In genomic region chr15:82243742-82244114, GRCm38 (mm10) we compare ENCODE assay signal across 9 mouse cellular contexts. TPM values are rescaled to one million over a fixed set of nuclear protein-coding genes. Genes with fewer than 3 reads are reported as not detected.
DNase-seq lines count a peak whose midpoint lies in the region; ATAC-seq and TF ChIP-seq lines count a peak whose summit lies in the region.
"Had no signal": no experiment of that assay in that cellular context is flagged by ENCODE, and none has a peak within 500 bp of the region (broad histone marks: within the 10 kb centered on the region; RNA-seq: fewer than 3 reads in every experiment).

No protein-coding gene starts in this region.

- 11% methylated on average over 12 of the region's 12 CpGs for WGBS in forebrain, embryonic 10.5 days
- WGBS in liver, embryonic 14.5 days (ENCODE audit: insufficient replicate concordance): 5% methylated on average over 12 of the region's 12 CpGs

- TF ChIP-seq CTCF in liver, embryonic 14.5 days (IDR thresholded peaks at IDR 0.05; ENCODE audit: low read depth): no peak

- H3K9ac ChIP-seq in liver, embryonic 14.5 days (replicated peaks): peak overlapping the region; percentile 67

- peak overlapping the region; percentile 72 for H3K4me3 ChIP-seq in forebrain, embryonic 10.5 days
- peak overlapping the region; percentile 72 to 83 for H3K4me3 ChIP-seq in liver, embryonic 14.5 days (ENCODE audit: insufficient read depth in 1 of 2, low read depth in 2 of 2, low read length in 2 of 2)

- H3K4me2 ChIP-seq in liver, embryonic 14.5 days (ENCODE audit: low read depth): peak overlapping the region; percentile 73

- peak; percentile 43 for ATAC-seq in frontal cortex, adult (ENCODE audit: low TSS enrichment)
- no peak for ATAC-seq in liver, embryonic 14.5 days (ENCODE audit: insufficient read depth)

- no peak for DNase-seq in frontal cortex, postnatal 36 days (ENCODE audit: low spot score in 2 of 2)
- DNase-seq in CD4-positive helper T cell, adult 2 months (ENCODE audit: low read depth, low spot score): peak; percentile 51
- DNase-seq in forebrain, embryonic 10.5 days (ENCODE audit: extremely low spot score, low spot score): no peak
- no peak for DNase-seq in liver, embryonic 14.5 days (ENCODE audit: low read depth in 3 of 3, low spot score in 3 of 3)
- no peak for DNase-seq in layer of hippocampus, adult 8-10 months (ENCODE audit: low spot score in 2 of 2)
- no peak for DNase-seq in left cerebral cortex, adult 8-10 months (ENCODE audit: low spot score in 2 of 2)
- no peak for DNase-seq in kidney, adult 8-10 months

- H3K27me3 ChIP-seq in forebrain, embryonic 10.5 days (ENCODE audit: poor library complexity, severe bottlenecking): no peaks in the 10 kb centered on the region
- no peaks in the 10 kb centered on the region for H3K27me3 ChIP-seq in liver, embryonic 14.5 days (ENCODE audit: control insufficient read depth, insufficient read depth, low read length)

- peaks cover 15% of the 10 kb centered on the region for H3K4me1 ChIP-seq in forebrain, embryonic 10.5 days
- peaks cover 5 to 10% of the 10 kb centered on the region in 2 experiments for H3K4me1 ChIP-seq in liver, embryonic 14.5 days (replicated peaks; ENCODE audit: control insufficient read depth in 2 of 2, insufficient read depth in 2 of 2, low read length in 1 of 2)

- no peaks in the 10 kb centered on the region for H3K9me3 ChIP-seq in forebrain, embryonic 10.5 days
- H3K9me3 ChIP-seq in liver, embryonic 14.5 days (ENCODE audit: control insufficient read depth, low read length): no peaks in the 10 kb centered on the region

- TF ChIP-seq EP300 in liver, embryonic 14.5 days (IDR thresholded peaks at IDR 0.05; ENCODE audit: low read depth): no peak

- peaks cover 18% of the 10 kb centered on the region for H3K36me3 ChIP-seq in forebrain, embryonic 10.5 days (replicated peaks)
- H3K36me3 ChIP-seq in liver, embryonic 14.5 days (replicated peaks; ENCODE audit: control insufficient read depth, insufficient read depth, low read depth): peaks cover 3% of the 10 kb centered on the region; the same call in 1 of the 2 replicates

- peak overlapping the region; percentile 96 for H3K27ac ChIP-seq in forebrain, embryonic 10.5 days
- H3K27ac ChIP-seq in liver, embryonic 14.5 days: peak overlapping the region; percentile 43

RNA-seq across cellular contexts. Expression of gene Cenpm, which starts 0.8 kb away (rescaled TPM):
- polyA plus RNA-seq in forebrain, embryonic 10.5 days (2016; fragmentation: Nextera tagmentation; extraction: Ambion mirVana): 95.1 and 97.3 TPM in 2 replicates
- 19.1 and 21.6 TPM in 2 replicates for polyA plus RNA-seq in liver, embryonic 14.5 days (2012; rRNA removed)
- polyA plus RNA-seq in liver, embryonic 14.5 days (2014; fragmentation: Nextera tagmentation; extraction: Ambion mirVana): 42.1 and 45.1 TPM in 2 replicates
- 1 to 10 TPM; 2.6 to 4.8 (median 4.4) TPM for total RNA-seq in layer of hippocampus, adult 8-10 months (2022)
- 1 to 10 TPM; 2.7 to 4.3 (median 4.1) TPM for total RNA-seq in left cerebral cortex, adult 8-10 months (2022)
- total RNA-seq: neutrophil, adult 5-6 weeks had no signal

RNA-seq across cellular contexts. Expression of gene 1500009C09Rik, which starts 8.5 kb away (rescaled TPM):
- 0.26 TPM in 1 of 2 replicates, not detected in the other for polyA plus RNA-seq in forebrain, embryonic 10.5 days (2016; fragmentation: Nextera tagmentation; extraction: Ambion mirVana)
- polyA plus RNA-seq in liver, embryonic 14.5 days (2012; rRNA removed): 0.02 and 0.11 TPM in 2 replicates
- not detected in 2 replicates for polyA plus RNA-seq in liver, embryonic 14.5 days (2014; fragmentation: Nextera tagmentation; extraction: Ambion mirVana)
- 100 to 1,000 TPM in 3 of 4 experiments, 10 to 100 TPM in 1; 91.7 to 112 (median 104) TPM for total RNA-seq in layer of hippocampus, adult 8-10 months (2022)
- total RNA-seq in left cerebral cortex, adult 8-10 months (2022): 100 to 1,000 TPM; 104 to 114 (median 110) TPM
- total RNA-seq: neutrophil, adult 5-6 weeks had no signal

RNA-seq across cellular contexts. Expression of gene Tnfrsf13c, which starts 19.6 kb away (rescaled TPM):
- polyA plus RNA-seq in forebrain, embryonic 10.5 days (2016; fragmentation: Nextera tagmentation; extraction: Ambion mirVana): 0.18 TPM in 1 of 2 replicates, not detected in the other
- polyA plus RNA-seq in liver, embryonic 14.5 days (2012; rRNA removed): 0.54 and 0.66 TPM in 2 replicates
- polyA plus RNA-seq in liver, embryonic 14.5 days (2014; fragmentation: Nextera tagmentation; extraction: Ambion mirVana): 0.14 and 0.58 TPM in 2 replicates
- total RNA-seq in layer of hippocampus, adult 8-10 months (2022): under 1 TPM in 2 of 4 experiments, not detected in 2; 0.69 to 0.80 TPM
- total RNA-seq in left cerebral cortex, adult 8-10 months (2022): under 1 TPM; 0.37 to 0.98 (median 0.64) TPM

RNA-seq across cellular contexts. Expression of gene Sept3, which starts 31.0 kb away (rescaled TPM):
- polyA plus RNA-seq in forebrain, embryonic 10.5 days (2016; fragmentation: Nextera tagmentation; extraction: Ambion mirVana): 62.1 and 62.5 TPM in 2 replicates
- 0.12 and 0.61 TPM in 2 replicates for polyA plus RNA-seq in liver, embryonic 14.5 days (2012; rRNA removed)
- polyA plus RNA-seq in liver, embryonic 14.5 days (2014; fragmentation: Nextera tagmentation; extraction: Ambion mirVana): 0.09 TPM in 1 of 2 replicates, not detected in the other
- 100 to 1,000 TPM; 583 to 608 (median 584) TPM for total RNA-seq in layer of hippocampus, adult 8-10 months (2022)
- 100 to 1,000 TPM; 491 to 572 (median 530) TPM for total RNA-seq in left cerebral cortex, adult 8-10 months (2022)
- total RNA-seq: neutrophil, adult 5-6 weeks had no signal

RNA-seq across cellular contexts. Expression of gene Shisa8, which starts 31.1 kb away (rescaled TPM):
- 0.87 and 0.95 TPM in 2 replicates for polyA plus RNA-seq in forebrain, embryonic 10.5 days (2016; fragmentation: Nextera tagmentation; extraction: Ambion mirVana)
- 0.15 and 0.19 TPM in 2 replicates for polyA plus RNA-seq in liver, embryonic 14.5 days (2012; rRNA removed)
- polyA plus RNA-seq in liver, embryonic 14.5 days (2014; fragmentation: Nextera tagmentation; extraction: Ambion mirVana): 0.05 and 0.09 TPM in 2 replicates
- 1 to 10 TPM; 1.6 to 3.5 (median 2.0) TPM for total RNA-seq in layer of hippocampus, adult 8-10 months (2022)
- 1 to 10 TPM; 3.1 to 5.3 (median 5.0) TPM for total RNA-seq in left cerebral cortex, adult 8-10 months (2022)
